Mouse (Mus musculus): ENCODE measurements around the gene Gm7903.
"Not testable (repeated sequence)": the region's sequence is repeated elsewhere in the genome, so short reads cannot be mapped to it uniquely, and the experiment has no call there.

Gm7903 gene

DNA sequence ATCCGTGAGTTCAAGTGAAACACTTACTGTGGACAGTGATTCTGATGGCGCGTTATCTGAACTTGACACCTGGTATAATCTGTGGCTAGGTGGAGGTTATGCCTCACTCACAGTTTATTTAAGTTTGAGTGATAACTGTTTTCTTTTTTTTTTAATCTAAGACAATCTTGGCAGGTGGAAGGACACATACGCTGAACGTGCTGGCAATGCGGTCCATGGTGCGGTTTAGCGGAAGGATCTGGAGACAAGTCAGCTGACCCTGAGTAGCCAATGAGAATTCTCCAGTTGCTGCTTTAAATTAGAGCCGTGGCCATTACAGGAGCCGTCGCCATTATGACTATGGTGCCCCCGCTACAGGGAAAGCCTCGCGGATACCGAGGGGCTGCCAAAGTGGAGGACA, at the start of gene Gm7903:
Gene Gm7903 (plus strand): TSS at position 301 of the 400 bp plus-strand sequence.
- not testable (repeated sequence) for DNase-seq (ENCODE audit: low read depth, low spot score)

GRCm38 (mm10) chrX:135403578-135403977, 30.1 kb upstream of the Gm7903 start:
- not testable (repeated sequence) for DNase-seq (ENCODE audit: low read depth, low spot score)

DNA sequence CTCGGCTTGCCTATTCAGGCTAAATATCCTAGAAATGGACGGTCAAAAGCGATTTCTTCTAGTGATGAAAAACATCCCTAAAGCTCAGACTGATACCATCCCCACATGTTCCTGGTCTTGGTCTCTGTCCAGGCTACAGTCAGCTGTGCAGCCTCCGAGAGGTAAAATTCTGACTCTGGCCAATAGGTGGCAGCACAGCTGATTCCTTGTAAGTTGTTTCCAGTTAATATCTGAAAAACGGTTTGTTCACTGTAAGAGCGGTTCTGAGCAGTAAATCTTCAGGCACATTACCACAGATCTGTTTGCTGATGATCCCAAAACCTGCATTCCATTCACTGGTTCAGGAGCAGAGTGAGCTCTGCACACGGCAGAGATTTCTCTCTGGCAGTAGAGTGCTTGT, 12.4 kb upstream of the Gm7903 start:
- DNase-seq (ENCODE audit: low read depth, low spot score) = not testable (repeated sequence)

GRCm38 (mm10) chrX:135421824-135422223, 11.8 kb upstream of the Gm7903 start:
- not testable (repeated sequence) for DNase-seq (ENCODE audit: low read depth, low spot score)

DNA sequence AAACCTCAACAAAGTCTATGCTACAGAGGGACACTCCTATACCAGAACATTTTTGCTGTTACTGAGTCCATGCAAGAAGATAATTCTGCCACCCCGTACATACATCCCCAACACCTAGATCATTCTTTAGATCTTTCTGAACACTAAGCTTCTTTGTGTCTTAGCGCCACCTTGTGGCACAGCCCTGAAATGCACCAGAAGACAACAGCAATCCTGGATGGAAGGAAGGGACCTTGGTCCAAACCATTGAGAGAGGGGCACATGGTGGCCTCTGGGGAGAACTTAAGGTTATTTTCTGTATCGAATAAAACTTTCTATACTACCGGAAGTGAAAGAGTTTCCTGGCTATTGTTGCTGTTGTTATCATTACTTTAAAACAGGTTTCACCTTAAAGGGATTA, 11.2 kb upstream of the Gm7903 start:
- not testable (repeated sequence) for DNase-seq (ENCODE audit: low read depth, low spot score)

DNA sequence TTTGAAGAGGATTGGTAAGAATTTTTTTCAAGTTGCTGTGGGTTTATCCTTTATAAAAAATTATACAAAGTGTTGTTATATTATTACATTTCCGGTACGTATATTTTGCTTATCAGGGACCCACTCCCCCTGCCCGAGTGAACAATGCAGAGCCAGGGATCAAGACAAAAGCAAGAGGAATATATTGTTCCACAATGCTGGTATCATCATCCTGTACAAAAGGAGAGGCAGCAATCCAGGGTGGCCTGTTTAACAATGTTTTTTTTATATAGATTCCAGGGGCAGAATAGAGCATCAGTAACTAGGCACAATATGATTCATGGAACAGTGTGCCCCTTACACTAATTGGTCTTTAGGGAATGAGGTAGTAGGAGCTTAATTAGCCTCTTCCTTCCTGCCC, 30.5 kb downstream of the Gm7903 start:
- not testable (repeated sequence) for DNase-seq (ENCODE audit: low read depth, low spot score)

- DNase-seq (ENCODE audit: low read depth, low spot score) = not testable (repeated sequence)
These were observed 48.3 kb downstream of the Gm7903 start for GRCm38 (mm10) chrX:135481902-135482301.

- not testable (repeated sequence) for DNase-seq (ENCODE audit: low read depth, low spot score)
These were observed 49.5 kb downstream of the Gm7903 start for GRCm38 (mm10) chrX:135483183-135483582.
